Mouse (Mus musculus) kidney, postnatal 0 days (tissue): Measurements from ENCODE around the gene Shisa2. TPM values are rescaled to one million over a fixed set of nuclear protein-coding genes. Genes with fewer than 3 reads are reported as not detected.

Experiments used
- ATAC-seq: fragments of 200-750 bp; cut with Nextera tagmentation; replicated peaks from 2 replicates; pipeline ENCODE4 v1.8.0; 2017; ENCODE audit warnings: low read depth, moderate number of reproducible peaks, moderate TSS enrichment, moderate library complexity; ENCODE audit not compliant: low FRiP score
- DNase-seq: peaks from one replicate; pipeline ENCODE4 v3.0.0-alpha.2; 2016; ENCODE audit warnings: low spot score
- H3K27ac ChIP-seq: fragments of 300-500 bp; sonication (generic); 2 replicates; pipeline ENCODE4 v1.5.1; 2014; ENCODE audit warnings: mild to moderate bottlenecking
- H3K27me3 ChIP-seq: fragments of 300-500 bp; sonication (generic); 2 replicates; pipeline ENCODE4 v1.6.1; 2014; ENCODE audit warnings: low read length, mixed read lengths; ENCODE audit not compliant: insufficient read depth
- H3K36me3 ChIP-seq: fragments of 300-500 bp; sonication (generic); 2 replicates; pipeline ENCODE4 v1.6.1; 2014; ENCODE audit warnings: low read length, mixed read lengths; ENCODE audit not compliant: insufficient read depth
- H3K4me1 ChIP-seq: fragments of 300-500 bp; sonication (generic); replicated peaks from 2 replicates; pipeline ENCODE4 v1.6.1; 2014; ENCODE audit warnings: antibody characterized with exemption, low read length, mixed read lengths; ENCODE audit not compliant: insufficient read depth
- H3K4me2 ChIP-seq: fragments of 300-500 bp; sonication (generic); 2 replicates; pipeline ENCODE4 v1.6.1; 2014; ENCODE audit warnings: mild to moderate bottlenecking, low read length, moderate library complexity, mixed read lengths
- H3K4me3 ChIP-seq: fragments of 300-500 bp; sonication (generic); replicated peaks from 2 replicates; pipeline ENCODE4 v1.5.1; 2014; ENCODE audit warnings: low read depth, low read length
- H3K9ac ChIP-seq: fragments of 300-500 bp; sonication (generic); 2 replicates; pipeline ENCODE4 v1.6.1; 2014; ENCODE audit warnings: low read depth, low read length
- H3K9me3 ChIP-seq: fragments of 300-500 bp; sonication (generic); replicated peaks from 2 replicates; pipeline ENCODE4 v1.6.1; 2016; ENCODE audit warnings: low read length, inconsistent platforms, mixed read lengths
- CTCF ChIP-seq: IDR thresholded peaks from 2 replicates; pipeline ENCODE4 v1.5.1; 2016; ENCODE audit warnings: antibody characterized with exemption, low read depth, mild to moderate bottlenecking, moderate library complexity
- WGBS: fragments of 180-500 bp; shearing (Covaris S2); extraction: QIAGEN DNeasy Blood & Tissue Kit; methylation state at CpG from one replicate; pipeline ENCODE4 v1.1.7; 2014; 5-methylcytosine and 5-hydroxymethylcytosine counted together
- polyA plus RNA-seq: library from polyadenylated mRNA; unstranded; fragments of >200 nt; fragmentation: Nextera tagmentation; extraction: Ambion mirVana; gene quantifications from 2 replicates; pipeline ENCODE4 v1.2.1, GENCODE M21; 2015

Gene Shisa2
- polyA plus RNA-seq, 1 experiment from 2014 or later: 15.9 TPM

DNA sequence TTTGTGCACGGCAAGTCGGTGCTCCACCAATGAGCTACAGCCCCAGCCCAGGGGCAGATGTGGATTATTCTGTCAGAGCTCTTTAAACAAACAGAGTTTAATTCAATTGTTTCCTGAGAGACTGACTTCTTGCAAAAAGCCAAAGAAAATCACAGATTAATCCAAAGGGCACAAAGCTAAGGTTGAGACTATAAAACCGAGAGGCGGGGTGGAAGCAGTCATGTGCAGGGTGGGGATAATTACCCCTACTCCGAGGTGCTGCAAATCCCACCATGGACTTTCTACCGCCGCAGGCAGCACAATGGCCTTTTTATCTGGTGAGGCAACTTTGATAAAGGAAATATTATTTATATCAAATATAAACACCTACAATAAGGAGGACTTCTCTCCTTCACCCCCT, 8.3 kb upstream of the Shisa2 start:
- Histone ChIP-seq H3K9ac (no peak overlapping the region), H3K4me2 (no peak overlapping the region), H3K36me3 (no peaks in the 10 kb centered on the region), H3K27me3 (no peaks in the 10 kb centered on the region), H3K4me1 (no peaks in the 10 kb centered on the region), H3K9me3 (no peaks in the 10 kb centered on the region), H3K27ac (no peak overlapping the region), H3K4me3 (no peak overlapping the region)
- DNase-seq (no peak), ATAC-seq (no peak)
- WGBS: 45% methylated on average over 7 of the region's 7 CpGs
- no peak for TF ChIP-seq CTCF

- peak overlapping the region; percentile 88 for H3K4me2 ChIP-seq
- H3K4me3 ChIP-seq: no peak overlapping the region
- H3K36me3 ChIP-seq: no peaks in the 10 kb centered on the region
- 25% methylated on average over 9 of the region's 9 CpGs for WGBS
- no peak for TF ChIP-seq CTCF
- ATAC-seq: no peak
- no peaks in the 10 kb centered on the region for H3K9me3 ChIP-seq
- no peak overlapping the region for H3K27ac ChIP-seq
- no peaks in the 10 kb centered on the region for H3K4me1 ChIP-seq
- H3K9ac ChIP-seq: no peak overlapping the region
- DNase-seq: no peak
- H3K27me3 ChIP-seq: no peaks in the 10 kb centered on the region
Measured at GRCm38 (mm10) chr14:59624326-59624885, 702 bp upstream of the Shisa2 start.

- Histone ChIP-seq H3K27ac (peak overlapping the region; percentile 69), H3K4me1 (no peaks in the 10 kb centered on the region), H3K4me3 (peak overlapping the region; percentile 59), H3K27me3 (no peaks in the 10 kb centered on the region), H3K4me2 (peak overlapping the region; percentile 88), H3K36me3 (no peaks in the 10 kb centered on the region), H3K9ac (peak overlapping the region; percentile 55), H3K9me3 (no peaks in the 10 kb centered on the region)
- WGBS: under 1% methylated on average over 51 of the region's 51 CpGs
- ATAC-seq (peak; percentile 48), DNase-seq (peak; percentile 65)
- TF ChIP-seq CTCF: no peak
Measured at GRCm38 (mm10) chr14:59625806-59626364, 777 bp downstream of the Shisa2 start.

- WGBS: 22% methylated on average over 8 of the region's 8 CpGs
- no peak for ATAC-seq
- DNase-seq: no peak
Measured at GRCm38 (mm10) chr14:59626711-59627110, 1.6 kb downstream of the Shisa2 start.

DNA sequence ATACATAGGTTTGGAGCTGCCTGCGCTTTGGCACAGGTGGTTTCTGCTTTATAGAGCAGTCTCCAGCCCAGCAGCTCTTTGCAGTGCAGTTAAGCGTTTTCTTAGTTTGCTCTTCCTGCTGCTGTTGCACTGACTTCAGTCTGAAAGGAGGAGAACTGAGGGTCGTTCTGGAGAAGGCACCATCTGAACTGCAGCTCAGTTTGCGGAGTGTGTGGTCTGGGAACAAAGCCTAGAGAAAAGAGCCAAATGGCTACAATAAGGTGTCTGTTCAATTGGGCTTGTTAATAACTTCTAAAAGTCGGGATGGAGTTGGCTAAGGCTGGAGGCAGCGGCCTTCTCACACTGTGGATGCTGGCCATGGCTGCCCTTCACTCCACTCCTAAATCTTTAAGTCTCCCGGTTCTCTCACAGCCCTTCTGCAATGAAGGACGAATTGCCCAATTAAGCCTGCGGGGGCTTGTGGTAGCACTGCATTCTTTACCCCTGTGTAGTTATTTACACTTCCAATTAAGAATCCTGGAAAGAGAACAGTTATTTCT, 2.1 kb downstream of the Shisa2 start:
- no peak overlapping the region for H3K9ac ChIP-seq
- no peaks in the 10 kb centered on the region for H3K4me1 ChIP-seq
- no peaks in the 10 kb centered on the region for H3K36me3 ChIP-seq

More at GRCm38 (mm10) chr14:59626711-59627110, 1.6 kb downstream of the Shisa2 start:
- H3K27me3 ChIP-seq: no peaks in the 10 kb centered on the region
- H3K36me3 ChIP-seq: no peaks in the 10 kb centered on the region
- no peaks in the 10 kb centered on the region for H3K9me3 ChIP-seq
- peak overlapping the region; percentile 59 for H3K4me3 ChIP-seq
- H3K9ac ChIP-seq: peak overlapping the region; percentile 55; the same call in 1 of the 2 replicates
- TF ChIP-seq CTCF: no peak
- H3K4me2 ChIP-seq: peak overlapping the region; percentile 88
- H3K4me1 ChIP-seq: no peaks in the 10 kb centered on the region
- H3K27ac ChIP-seq: no peak overlapping the region

GRCm38 (mm10) chr14:59627823-59628222, 2.7 kb downstream of the Shisa2 start:
- no peaks in the 10 kb centered on the region for H3K27me3 ChIP-seq
- H3K4me2 ChIP-seq: peak overlapping the region; percentile 88
- WGBS: 30% methylated on average over 7 of the region's 7 CpGs
- DNase-seq (peak; percentile 64), ATAC-seq (no peak)
- H3K9ac ChIP-seq: no peak overlapping the region
- H3K4me1 ChIP-seq: no peaks in the 10 kb centered on the region
- H3K36me3 ChIP-seq: no peaks in the 10 kb centered on the region
- no peaks in the 10 kb centered on the region for H3K9me3 ChIP-seq
- TF ChIP-seq CTCF: no peak; the same call in 1 of the 2 replicates
- no peak overlapping the region for H3K27ac ChIP-seq
- peak overlapping the region; percentile 59 for H3K4me3 ChIP-seq

More for the DNA sequence above, 2.1 kb downstream of the Shisa2 start:
- TF ChIP-seq CTCF: no peak
- H3K9me3 ChIP-seq: no peaks in the 10 kb centered on the region
- WGBS: 28% methylated on average over 9 of the region's 9 CpGs
- peak overlapping the region; percentile 59 for H3K4me3 ChIP-seq
- H3K27me3 ChIP-seq: no peaks in the 10 kb centered on the region
- DNase-seq (no peak), ATAC-seq (no peak)
- no peak overlapping the region for H3K27ac ChIP-seq
- peak overlapping the region; percentile 88 for H3K4me2 ChIP-seq
